Comparison of ENCODE assay signal across 8 mouse cellular contexts in the genomic region with DNA sequence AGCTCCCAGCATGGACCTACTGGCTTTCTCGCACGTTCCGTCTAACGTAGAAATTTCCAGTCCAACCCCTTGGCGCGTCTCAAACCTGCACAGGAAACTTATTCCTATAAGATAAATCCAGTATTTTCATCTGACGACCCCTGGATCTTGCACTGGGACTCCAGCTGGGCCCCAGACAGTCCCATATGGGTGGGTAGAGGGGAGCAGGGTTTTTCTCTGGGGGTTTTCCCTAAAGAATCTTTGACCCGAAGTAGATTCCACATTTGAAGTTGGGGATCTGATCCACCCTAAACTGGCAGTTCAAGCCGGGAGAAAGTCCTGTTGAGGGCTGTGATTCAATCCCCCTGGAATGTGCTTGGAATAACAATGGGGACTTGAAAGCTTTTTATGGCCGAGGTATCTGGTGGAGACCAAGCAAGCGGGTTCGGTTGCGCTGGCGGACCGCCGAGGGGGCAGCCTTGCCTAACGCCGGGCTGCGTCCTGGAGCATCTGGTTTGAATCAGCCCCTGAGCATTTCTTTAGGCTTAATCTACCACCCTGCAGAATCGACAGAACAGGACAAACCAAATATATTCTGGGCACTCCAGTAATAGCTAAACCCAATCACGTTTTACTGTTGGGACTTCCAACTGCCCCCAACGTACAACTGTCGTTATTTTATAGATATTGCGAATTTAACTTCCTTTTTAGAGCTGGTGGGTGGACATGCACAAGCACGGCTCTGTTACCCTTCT.
DNase-seq lines count a peak whose midpoint lies in the region; ATAC-seq and TF ChIP-seq lines count a peak whose summit lies in the region.

No protein-coding gene starts in this region.

- peak overlapping the region; percentile 43 for H3ac ChIP-seq in C2C12 (ENCODE audit: control insufficient read depth, insufficient read length, low read depth)

- peak; percentile 77 for DNase-seq in WW6 (ENCODE audit: low read depth, low spot score)
- peak; percentile 78 for DNase-seq in forebrain, embryonic 10.5 days (ENCODE audit: extremely low spot score, low spot score)
- peak; percentile 72 for DNase-seq in kidney, postnatal 10 days
- peak; percentile 72 for DNase-seq in lung, postnatal 0 days (ENCODE audit: low spot score)
- peak; percentile 35 for DNase-seq in ovary, adult 18-20 months (ENCODE audit: low spot score)

- H3K36me3 ChIP-seq in C2C12 (ENCODE audit: control insufficient read depth, insufficient read depth) = no peaks in the 10 kb centered on the region
- H3K36me3 ChIP-seq in forebrain, embryonic 10.5 days (replicated peaks) = no peaks in the 10 kb centered on the region
- H3K36me3 ChIP-seq in heart, embryonic 16.5 days (ENCODE audit: control insufficient read depth, insufficient read depth) = no peaks in the 10 kb centered on the region
- no peaks in the 10 kb centered on the region for H3K36me3 ChIP-seq in lung, postnatal 0 days (ENCODE audit: insufficient read depth, low read length)

- H3K4me2 ChIP-seq in heart, embryonic 16.5 days (ENCODE audit: low read depth, low read length) = peak overlapping the region; percentile 77
- peak overlapping the region; percentile 52 for H3K4me2 ChIP-seq in lung, postnatal 0 days (replicated peaks; ENCODE audit: low read depth, low read length)

- H3K9ac ChIP-seq in heart, embryonic 16.5 days (ENCODE audit: low read length) = peak overlapping the region; percentile 71
- 0 out of 2 replicates have a peak overlapping the region, but pooled peaks have one; percentile 2 for H3K9ac ChIP-seq in lung, postnatal 0 days (replicated peaks; ENCODE audit: low read depth)

- H3K27me3 ChIP-seq in C2C12 (ENCODE audit: control insufficient read depth, insufficient read depth, insufficient read length) = no peaks in the 10 kb centered on the region
- H3K27me3 ChIP-seq in forebrain, embryonic 10.5 days (ENCODE audit: poor library complexity, severe bottlenecking) = no peaks in the 10 kb centered on the region
- H3K27me3 ChIP-seq in heart, embryonic 16.5 days (ENCODE audit: control insufficient read depth, insufficient read depth, low read length) = no peaks in the 10 kb centered on the region
- H3K27me3 ChIP-seq in lung, postnatal 0 days (replicated peaks; ENCODE audit: insufficient read depth, low read length) = no peaks in the 10 kb centered on the region

- TF ChIP-seq CTCF in C2C12 (IDR thresholded peaks at IDR 0.05; ENCODE audit: control insufficient read depth, insufficient read depth, insufficient read length) = no peak
- no peak for TF ChIP-seq CTCF in lung, postnatal 0 days (IDR thresholded peaks at IDR 0.05)

- H3K79me3 ChIP-seq in C2C12 (ENCODE audit: low read depth) = no peaks in the 10 kb centered on the region

- peak; percentile 70 for ATAC-seq in heart, embryonic 16.5 days (replicated peaks; ENCODE audit: extremely low read depth, insufficient read depth, low FRiP score)
- peak; percentile 48 for ATAC-seq in lung, postnatal 0 days
- no peak for ATAC-seq in activated CD4-positive, CD25-positive, alpha-beta regulatory T cell, adult 4 months

- under 1% methylated on average over 25 of the region's 25 CpGs for WGBS in forebrain, embryonic 10.5 days
- WGBS in heart, embryonic 16.5 days = under 1% methylated on average over 25 of the region's 25 CpGs
- 2% methylated on average over 25 of the region's 25 CpGs for WGBS in lung, postnatal 0 days

- peaks cover 8% of the 10 kb centered on the region; the same call in 1 of the 2 replicates for H3K9me3 ChIP-seq in forebrain, embryonic 10.5 days
- H3K9me3 ChIP-seq in heart, embryonic 16.5 days (replicated peaks; ENCODE audit: control insufficient read depth, low read length) = peaks cover 4% of the 10 kb centered on the region; the same call in 1 of the 2 replicates
- H3K9me3 ChIP-seq in lung, postnatal 0 days (ENCODE audit: low read length) = no peaks in the 10 kb centered on the region

- H3K4me1 ChIP-seq in forebrain, embryonic 10.5 days = peaks cover 40% of the 10 kb centered on the region
- peaks cover 24% of the 10 kb centered on the region for H3K4me1 ChIP-seq in heart, embryonic 16.5 days (ENCODE audit: control insufficient read depth, insufficient read depth, low read length)
- peaks cover 14% of the 10 kb centered on the region; the same call in 1 of the 2 replicates for H3K4me1 ChIP-seq in lung, postnatal 0 days (ENCODE audit: insufficient read depth, low read depth, low read length)

- TF ChIP-seq EP300 in lung, postnatal 0 days (IDR thresholded peaks at IDR 0.05) = no peak; the same call in 1 of the 2 replicates

- no peak overlapping the region for H3K4me3 ChIP-seq in C2C12 (ENCODE audit: insufficient read depth, poor library complexity, severe bottlenecking)
- peak overlapping the region; percentile 46 for H3K4me3 ChIP-seq in forebrain, embryonic 10.5 days
- H3K4me3 ChIP-seq in heart, embryonic 16.5 days (ENCODE audit: low read length) = peak overlapping the region; percentile 47
- H3K4me3 ChIP-seq in lung, postnatal 0 days (ENCODE audit: low read depth, low read length) = peak overlapping the region; percentile 36

- H3K27ac ChIP-seq in forebrain, embryonic 10.5 days = peak overlapping the region; percentile 88
- H3K27ac ChIP-seq in heart, embryonic 16.5 days (ENCODE audit: low read length) = peak overlapping the region; percentile 99
- H3K27ac ChIP-seq in lung, postnatal 0 days (ENCODE audit: low read length) = peak overlapping the region; percentile 83

- H3K79me2 ChIP-seq in C2C12 (ENCODE audit: control insufficient read depth, insufficient read depth) = no peaks in the 10 kb centered on the region

TF ChIP-seq in C2C12, 6 proteins besides CTCF, POLR2A, EP300 and RAD21:
- TF ChIP-seq FOSL1 (IDR thresholded peaks at IDR 0.05; ENCODE audit: insufficient read depth, low read length, poor library complexity, severe bottlenecking) = no peak
- peak; percentile 55 for TF ChIP-seq CEBPB (IDR thresholded peaks at IDR 0.05; ENCODE audit: low read depth)
